Mouse (Mus musculus): ENCODE results near the gene Ergic1.

Ergic1 gene

GRCm38 (mm10) chr17:26660192-26660912 is 99.1 kb downstream of the Ergic1 start:
- peak; percentile 94 for DNase-seq (ENCODE audit: low read depth, low spot score)

DNA sequence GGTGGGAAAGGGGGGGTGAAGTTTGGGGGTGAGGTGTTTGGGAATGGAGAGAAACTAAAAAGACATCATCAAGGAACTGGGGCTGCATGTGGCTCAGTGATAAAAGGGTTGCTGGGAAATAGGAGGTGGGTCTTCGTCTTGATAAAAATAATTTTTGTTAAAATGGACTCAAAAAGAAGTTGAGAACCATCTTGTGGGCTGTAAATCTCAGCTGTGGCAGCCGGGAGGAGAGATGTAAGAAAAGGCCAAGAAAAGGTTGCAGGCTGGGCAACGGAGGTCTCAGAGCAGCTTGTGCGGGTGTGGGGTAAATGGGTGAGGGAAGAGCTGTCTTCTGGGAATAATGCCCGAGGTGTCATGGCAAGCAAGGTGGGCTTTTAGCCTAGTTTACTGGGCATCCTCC is 100.9 kb downstream of the Ergic1 start:
- no peak for DNase-seq (ENCODE audit: low read depth, low spot score)

DNA sequence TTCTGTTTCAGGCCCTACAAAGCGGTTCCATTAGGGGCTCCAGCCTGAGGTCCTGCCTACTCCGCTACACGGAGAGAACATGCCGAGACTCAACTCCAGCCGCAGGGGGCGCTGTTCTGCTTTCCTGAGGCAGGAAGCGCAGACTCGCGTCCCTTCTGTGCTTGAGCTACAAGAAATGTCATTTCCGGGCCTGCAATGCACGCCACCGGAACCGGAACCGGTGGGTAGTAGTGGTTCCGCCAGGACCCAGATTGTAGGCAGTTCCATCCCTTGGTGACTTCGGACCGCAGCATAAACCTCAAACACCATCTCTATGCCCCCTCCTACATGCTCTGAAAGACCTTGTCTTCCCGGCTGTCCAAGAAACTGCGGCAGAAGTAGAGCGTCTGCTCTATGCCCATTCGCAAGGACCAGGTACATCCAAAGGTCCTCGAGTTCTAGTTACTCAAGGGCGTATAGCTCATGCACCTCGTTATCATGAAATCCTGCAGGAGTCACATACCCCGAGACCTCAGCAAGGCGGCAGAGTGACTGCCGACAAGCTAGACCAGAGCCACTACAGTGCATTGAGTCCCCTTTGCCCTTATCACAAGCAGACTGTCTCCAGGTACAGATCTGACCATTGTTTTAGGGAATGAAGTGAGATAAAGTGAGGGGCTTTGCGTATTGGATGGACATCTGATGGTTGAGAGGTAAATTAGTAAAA is 101.8 kb downstream of the Ergic1 start, which contains the start of gene Atp6v0e:
Atp6v0e (plus strand) TSS at position 254 of the 706 bp plus-strand sequence.
- peak; percentile 99 for DNase-seq (ENCODE audit: low read depth, low spot score)

GRCm38 (mm10) chr17:26665600-26665999 is 104.3 kb downstream of the Ergic1 start:
- no peak for DNase-seq (ENCODE audit: low read depth, low spot score)

GRCm38 (mm10) chr17:26671268-26671667 is 110.0 kb downstream of the Ergic1 start:
- peak; percentile 63 for DNase-seq (ENCODE audit: low read depth, low spot score)

GRCm38 (mm10) chr17:26675845-26676244 is 114.6 kb downstream of the Ergic1 start:
- no peak for DNase-seq (ENCODE audit: low read depth, low spot score)

DNA sequence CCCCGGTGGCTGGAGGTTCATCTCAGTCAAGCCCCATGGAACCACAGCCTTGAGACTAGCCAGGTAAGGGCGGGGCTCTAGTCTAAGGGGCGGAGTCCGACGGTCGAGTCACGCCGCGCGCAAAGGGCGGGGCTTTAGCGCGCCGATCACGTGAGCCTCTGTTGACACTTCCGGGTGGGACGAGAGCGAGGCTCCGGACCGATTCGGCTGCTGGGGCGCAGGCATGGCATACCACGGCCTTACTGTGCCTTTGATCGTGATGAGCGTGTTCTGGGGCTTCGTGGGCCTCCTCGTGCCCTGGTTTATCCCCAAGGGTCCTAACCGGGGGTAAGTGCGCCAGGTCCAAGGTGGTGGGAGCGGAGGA is 114.9 kb downstream of the Ergic1 start:
- DNase-seq (ENCODE audit: low read depth, low spot score), result peak; percentile 96

GRCm38 (mm10) chr17:26676616-26677376 is 115.5 kb downstream of the Ergic1 start:
- peak; percentile 91 for DNase-seq (ENCODE audit: low read depth, low spot score)

GRCm38 (mm10) chr17:26677711-26678637 is 116.7 kb downstream of the Ergic1 start:
- DNase-seq (ENCODE audit: low read depth, low spot score), result peak; percentile 59

DNA sequence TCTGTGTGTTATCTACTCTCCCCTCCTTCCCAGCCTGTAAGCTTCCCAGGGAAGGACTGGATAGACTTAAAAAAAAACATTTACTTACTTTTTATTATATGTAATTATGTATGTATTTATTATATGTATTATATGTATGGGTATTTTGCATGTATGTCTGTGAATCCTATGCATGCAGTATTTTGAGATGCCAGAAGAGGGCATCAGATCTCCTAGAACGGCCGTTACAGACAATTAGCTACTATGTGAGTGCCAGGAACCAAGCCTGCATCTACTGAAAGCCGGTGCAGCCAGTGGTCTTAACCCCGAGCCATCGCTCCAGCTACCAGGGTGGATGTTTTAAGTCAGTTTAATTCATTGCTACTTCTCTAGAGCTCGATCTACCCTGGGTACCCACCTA is 120.0 kb downstream of the Ergic1 start:
- no peak for DNase-seq (ENCODE audit: low read depth, low spot score)

GRCm38 (mm10) chr17:26686334-26687000 is 125.2 kb downstream of the Ergic1 start:
- no peak for DNase-seq (ENCODE audit: low read depth, low spot score)

GRCm38 (mm10) chr17:26688795-26689735 is 127.8 kb downstream of the Ergic1 start:
- peak; percentile 63 for DNase-seq (ENCODE audit: low read depth, low spot score)

- DNase-seq (ENCODE audit: low read depth, low spot score), result no peak
These were observed 128.5 kb downstream of the Ergic1 start for GRCm38 (mm10) chr17:26689810-26690209.

DNA sequence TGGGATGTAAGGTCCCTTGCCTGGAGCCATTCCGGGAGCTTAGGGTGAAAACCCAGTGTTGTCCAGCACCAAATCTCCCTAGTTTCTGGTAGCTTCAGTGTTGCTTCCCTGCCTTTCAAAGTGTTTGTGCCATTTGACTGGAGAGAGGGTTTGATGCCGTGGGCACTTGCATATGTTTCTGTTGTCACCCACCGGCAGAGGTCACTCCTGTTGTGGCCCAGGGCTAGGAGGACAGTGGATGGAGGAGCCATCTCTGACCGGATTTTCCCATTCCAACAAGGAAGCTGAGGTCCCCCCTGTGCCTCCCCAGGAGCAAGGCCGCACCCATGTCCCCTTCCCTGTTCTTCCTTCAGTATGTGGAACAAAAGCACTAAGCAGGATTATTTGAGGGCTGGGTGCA is 128.9 kb downstream of the Ergic1 start:
- DNase-seq (ENCODE audit: low read depth, low spot score), result peak; percentile 68

- DNase-seq (ENCODE audit: low read depth, low spot score), result peak; percentile 54
These were observed 129.8 kb downstream of the Ergic1 start for GRCm38 (mm10) chr17:26691110-26691509.

DNA sequence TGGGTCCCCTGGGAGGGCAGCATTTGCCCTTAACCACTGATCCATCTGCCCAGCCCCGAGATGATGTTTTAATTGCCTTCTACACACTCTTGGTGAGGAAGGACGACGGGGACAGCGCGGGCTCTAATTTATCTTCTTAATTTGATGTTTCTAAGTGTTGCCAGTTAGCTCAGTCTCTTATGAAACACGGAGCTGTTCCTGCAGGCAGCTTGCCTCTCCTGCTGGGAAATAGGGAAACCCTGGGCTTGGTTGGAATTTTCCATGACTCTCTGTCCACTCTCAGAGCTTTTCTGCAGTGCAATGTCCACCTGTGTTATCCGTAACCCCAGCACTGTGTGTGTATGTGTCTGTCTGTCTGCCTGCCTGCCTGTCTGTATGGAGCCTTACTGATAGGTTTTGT is 132.1 kb downstream of the Ergic1 start:
- peak; percentile 93 for DNase-seq (ENCODE audit: low read depth, low spot score)

DNA sequence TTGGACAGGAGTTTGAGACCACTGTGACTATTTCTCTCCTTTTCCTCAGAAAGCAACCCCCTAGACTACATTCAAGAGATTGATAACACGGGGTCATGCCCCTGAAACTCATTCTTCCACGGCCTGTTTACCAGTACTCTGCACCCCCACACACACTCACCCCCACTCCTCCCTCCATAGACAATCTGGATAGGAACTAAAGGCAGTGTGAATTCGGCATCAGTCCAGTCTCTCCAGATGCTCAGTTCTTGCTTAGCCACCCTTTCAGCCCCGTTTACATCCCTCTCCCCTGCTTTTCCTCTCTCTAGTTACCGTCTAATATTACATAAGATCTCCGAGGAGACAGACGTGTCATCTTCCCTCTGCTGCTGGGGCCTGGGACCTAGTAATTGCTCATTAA is 132.9 kb downstream of the Ergic1 start:
- DNase-seq (ENCODE audit: low read depth, low spot score), result peak; percentile 83

DNA sequence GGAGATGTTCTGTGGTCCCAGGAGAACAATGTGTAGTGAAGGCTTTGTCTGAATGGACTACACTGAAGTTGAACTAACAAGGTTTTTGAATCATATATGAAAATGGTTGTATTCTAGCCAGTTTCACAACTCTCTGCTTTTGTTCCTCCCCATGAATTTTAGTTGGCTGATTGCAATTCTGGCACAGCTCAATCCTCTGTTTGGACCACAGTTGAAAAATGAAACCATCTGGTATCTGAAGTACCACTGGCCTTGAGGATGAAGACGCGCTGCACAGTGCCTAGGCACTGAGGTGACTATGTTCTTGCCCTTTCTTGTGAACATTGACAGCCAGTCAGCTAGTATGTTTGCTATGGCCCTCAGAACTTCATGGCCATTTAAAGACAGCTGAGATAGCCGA is 133.9 kb downstream of the Ergic1 start:
- peak; percentile 54 for DNase-seq (ENCODE audit: low read depth, low spot score)

GRCm38 (mm10) chr17:26698846-26699245 is 137.6 kb downstream of the Ergic1 start:
- no peak for DNase-seq (ENCODE audit: low read depth, low spot score)
